Mouse (Mus musculus) stomach, embryonic 15.5 days (tissue): ENCODE data around the gene Rps17. TPM values are rescaled to one million over a fixed set of nuclear protein-coding genes. Genes with fewer than 3 reads are reported as not detected.

ENCODE experiments used
- ATAC-seq: fragments of 200-750 bp; cut with Nextera tagmentation; 2 replicates; pipeline ENCODE4 v1.8.0; 2017; ENCODE audit warnings: low read depth, moderate number of reproducible peaks, moderate TSS enrichment; ENCODE audit not compliant: insufficient read depth, low FRiP score
- H3K27ac ChIP-seq: fragments of 300-500 bp; sonication (generic); 2 replicates; pipeline ENCODE4 v1.5.1; 2015; ENCODE audit warnings: mild to moderate bottlenecking, inconsistent platforms
- H3K27me3 ChIP-seq: fragments of 300-500 bp; sonication (generic); replicated peaks from 2 replicates; pipeline ENCODE4 v1.6.1; 2015; ENCODE audit warnings: inconsistent platforms
- H3K36me3 ChIP-seq: fragments of 300-500 bp; sonication (generic); 2 replicates; pipeline ENCODE4 v1.6.1; 2015; ENCODE audit warnings: inconsistent platforms
- H3K4me1 ChIP-seq: fragments of 300-500 bp; sonication (generic); 2 replicates; pipeline ENCODE4 v1.6.1; 2015; ENCODE audit warnings: inconsistent platforms
- H3K4me2 ChIP-seq: fragments of 300-500 bp; sonication (generic); 2 replicates; pipeline ENCODE4 v1.6.1; 2015; ENCODE audit warnings: mild to moderate bottlenecking, inconsistent platforms
- H3K4me3 ChIP-seq: fragments of 300-500 bp; sonication (generic); replicated peaks from 2 replicates; pipeline ENCODE4 v1.5.1; 2015; ENCODE audit warnings: inconsistent platforms
- H3K9ac ChIP-seq: fragments of 300-500 bp; sonication (generic); 2 replicates; pipeline ENCODE4 v1.6.1; 2015; ENCODE audit warnings: inconsistent platforms
- H3K9me3 ChIP-seq: fragments of 300-500 bp; sonication (generic); 2 replicates; pipeline ENCODE4 v1.6.1; 2016; ENCODE audit warnings: inconsistent platforms
- WGBS: fragments of 180-500 bp; shearing (Covaris S2); methylation state at CpG from one replicate; pipeline ENCODE4 v1.1.7; 2015; 5-methylcytosine and 5-hydroxymethylcytosine counted together
- polyA plus RNA-seq: library from polyadenylated mRNA; unstranded; fragments of >200 nt; fragmentation: Nextera tagmentation; extraction: Ambion mirVana; gene quantifications from 2 replicates; pipeline ENCODE4 v1.2.1, GENCODE M21; 2015

Gene Rps17
- polyA plus RNA-seq, 1 experiment from 2014 or later = 1,116 TPM

DNA sequence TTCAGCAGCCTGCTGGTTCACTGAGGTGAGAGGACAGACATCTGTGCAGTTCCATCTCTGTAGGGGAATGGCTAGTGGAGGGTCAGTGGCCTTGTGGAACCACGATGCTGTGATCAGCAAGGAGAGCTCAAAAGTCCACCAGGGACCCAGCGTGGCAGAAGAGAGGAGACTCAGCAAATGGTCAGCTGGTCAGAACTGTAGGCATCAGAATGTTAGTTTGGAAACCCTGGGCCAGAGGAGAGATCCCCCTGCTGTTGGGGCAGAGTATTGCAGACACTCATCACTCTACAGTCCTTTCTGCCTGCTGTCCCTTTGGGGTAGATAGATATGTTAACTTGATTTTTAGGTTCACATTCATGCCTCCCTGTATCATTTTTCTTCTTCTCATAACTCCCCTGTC is 41.4 kb downstream of the Rps17 start:
- H3K4me1 ChIP-seq = no peaks in the 10 kb centered on the region
- no peaks in the 10 kb centered on the region for H3K9me3 ChIP-seq
- no peak overlapping the region for H3K27ac ChIP-seq
- ATAC-seq = no peak
- H3K4me3 ChIP-seq = no peak overlapping the region
- WGBS = 79% methylated on average over 2 of the region's 2 CpGs
- no peaks in the 10 kb centered on the region for H3K36me3 ChIP-seq
- no peaks in the 10 kb centered on the region for H3K27me3 ChIP-seq
- no peak overlapping the region for H3K4me2 ChIP-seq
- no peak overlapping the region for H3K9ac ChIP-seq

- H3K4me3 ChIP-seq = no peak overlapping the region
- H3K27me3 ChIP-seq = no peaks in the 10 kb centered on the region
- no peak overlapping the region for H3K9ac ChIP-seq
- no peaks in the 10 kb centered on the region for H3K9me3 ChIP-seq
- no peaks in the 10 kb centered on the region for H3K36me3 ChIP-seq
- 87% methylated on average over 7 of the region's 7 CpGs for WGBS
- ATAC-seq = no peak
- no peak overlapping the region for H3K4me2 ChIP-seq
- no peaks in the 10 kb centered on the region for H3K4me1 ChIP-seq
- H3K27ac ChIP-seq = no peak overlapping the region
These were observed 43.7 kb downstream of the Rps17 start for GRCm38 (mm10) chr7:81301323-81301722.

- Histone ChIP-seq H3K27ac (no peak overlapping the region), H3K9me3 (no peaks in the 10 kb centered on the region), H3K36me3 (no peaks in the 10 kb centered on the region), H3K4me1 (no peaks in the 10 kb centered on the region), H3K9ac (no peak overlapping the region), H3K27me3 (no peaks in the 10 kb centered on the region), H3K4me2 (no peak overlapping the region), H3K4me3 (no peak overlapping the region)
- ATAC-seq = no peak
- WGBS = 35% methylated on average over 6 of the region's 6 CpGs
These were observed 46.8 kb downstream of the Rps17 start for GRCm38 (mm10) chr7:81298206-81298605.

DNA sequence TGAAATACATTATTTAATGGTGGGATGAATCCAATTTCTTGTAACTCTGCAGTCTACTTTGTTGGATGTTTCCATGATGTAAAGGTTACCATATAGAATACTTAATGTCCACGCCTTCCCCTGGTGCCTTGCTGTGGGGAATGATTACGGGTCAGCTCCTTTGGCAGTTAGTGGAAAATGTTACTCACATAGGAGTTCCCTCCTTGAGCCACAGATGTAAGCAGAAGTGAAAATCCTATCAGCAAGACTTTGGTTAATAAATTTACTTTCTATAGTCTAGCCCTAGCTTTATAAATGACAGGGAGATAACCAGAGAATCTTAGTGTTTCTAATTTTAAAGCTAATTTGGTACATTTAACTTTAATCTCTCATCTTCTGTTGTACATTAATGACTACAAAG is 49.9 kb downstream of the Rps17 start:
- ATAC-seq = no peak
- Histone ChIP-seq H3K36me3 (no peaks in the 10 kb centered on the region), H3K27me3 (no peaks in the 10 kb centered on the region), H3K4me1 (no peaks in the 10 kb centered on the region), H3K4me2 (no peak overlapping the region), H3K9me3 (no peaks in the 10 kb centered on the region), H3K9ac (no peak overlapping the region), H3K27ac (no peak overlapping the region), H3K4me3 (no peak overlapping the region)
- WGBS = 82% methylated on average over 2 of the region's 2 CpGs

Other genes with a start within 250 kb of the Rps17 start
- 0.71 and 1.5 TPM in 2 replicates for gene Slc28a1, start 230.5 kb downstream of the Rps17 start, polyA plus RNA-seq
- 4.0 and 4.7 TPM in 2 replicates for gene Pde8a, start 131.7 kb downstream of the Rps17 start, polyA plus RNA-seq
- 0.83 and 0.89 TPM in 2 replicates for gene Cpeb1, start 110.2 kb upstream of the Rps17 start, polyA plus RNA-seq
- 4.6 and 6.2 TPM in 2 replicates for gene Ap3b2, start 148.7 kb upstream of the Rps17 start, polyA plus RNA-seq
- gene BC048679, start 153.0 kb upstream of the Rps17 start, polyA plus RNA-seq = not detected in 2 replicates
- 0.12 and 0.14 TPM in 2 replicates for gene Fsd2, start 221.7 kb upstream of the Rps17 start, polyA plus RNA-seq
- 5.4 and 7.0 TPM in 2 replicates for gene Whamm, start 226.0 kb upstream of the Rps17 start, polyA plus RNA-seq